Mouse (Mus musculus): Measurements from ENCODE around the gene Hk3.

DNA sequence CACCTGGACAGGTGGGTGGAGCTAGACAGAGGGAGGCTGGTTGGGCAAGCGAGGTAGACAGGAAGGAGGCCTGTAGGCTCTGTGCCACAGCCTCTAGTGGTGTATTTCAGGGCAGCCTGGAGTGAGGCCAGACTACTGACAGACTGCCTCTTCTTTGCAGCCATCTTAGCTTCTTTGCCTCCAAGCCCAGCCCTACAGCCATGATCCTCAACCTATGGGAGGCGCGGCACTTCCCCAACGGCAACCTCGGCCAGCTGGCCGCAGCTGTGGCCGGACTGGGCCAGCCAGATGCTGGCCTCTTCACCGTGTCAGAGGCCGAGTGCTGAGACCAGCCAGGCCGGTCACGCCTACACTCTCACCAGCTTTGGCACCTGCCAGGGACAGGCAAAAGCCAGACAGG, 16.5 kb downstream of the Hk3 start:
- TF ChIP-seq CTCF (conservative IDR thresholded peaks at IDR 0.05; ENCODE audit: low read length) (no peak), NANOG (IDR thresholded peaks at IDR 0.05; ENCODE audit: borderline replicate concordance, low read length) (no peak), POU5F1 (IDR thresholded peaks at IDR 0.05; ENCODE audit: borderline replicate concordance, low read length) (no peak)
